Mouse (Mus musculus): ENCODE data around the gene BC028528.
A peak's percentile ranks its signal among the peaks of the same experiment; 100 is the strongest.
"Not testable (repeated sequence)": the region's sequence is repeated elsewhere in the genome, so short reads cannot be mapped to it uniquely, and the experiment has no call there.

BC028528 gene

GRCm38 (mm10) chr3:95891211-95892065, at the start of gene BC028528:
BC028528 (minus strand) TSS chr3:95892005.
- peak; percentile 72 for DNase-seq (ENCODE audit: low spot score)

GRCm38 (mm10) chr3:95938835-95939234, 47.0 kb upstream of the BC028528 start:
- DNase-seq (ENCODE audit: low spot score) = no peak

- DNase-seq (ENCODE audit: low spot score) = no peak
Measured at GRCm38 (mm10) chr3:95938217-95938616, 46.4 kb upstream of the BC028528 start.

- no peak for DNase-seq (ENCODE audit: low spot score)
Measured at GRCm38 (mm10) chr3:95934448-95934847, 42.6 kb upstream of the BC028528 start.

GRCm38 (mm10) chr3:95933111-95933750, 41.4 kb upstream of the BC028528 start:
- peak; percentile 48 for DNase-seq (ENCODE audit: low spot score)

GRCm38 (mm10) chr3:95932566-95932965, 40.8 kb upstream of the BC028528 start:
- DNase-seq (ENCODE audit: low spot score) = no peak

GRCm38 (mm10) chr3:95932157-95932556, 40.4 kb upstream of the BC028528 start:
- DNase-seq (ENCODE audit: low spot score) = no peak

- DNase-seq (ENCODE audit: low spot score) = no peak
Measured at GRCm38 (mm10) chr3:95931471-95931870, 39.7 kb upstream of the BC028528 start.

- no peak for DNase-seq (ENCODE audit: low spot score)
Measured at GRCm38 (mm10) chr3:95930471-95930789, 38.6 kb upstream of the BC028528 start.

GRCm38 (mm10) chr3:95929581-95930470, 38.0 kb upstream of the BC028528 start:
- DNase-seq (ENCODE audit: low spot score) = peak; percentile 26

- DNase-seq (ENCODE audit: low spot score) = peak; percentile 98
Measured at GRCm38 (mm10) chr3:95928658-95929503, 37.1 kb upstream of the BC028528 start, which contains the start of gene Anp32e. Anp32e (plus strand) TSS chr3:95929246.

- no peak for DNase-seq (ENCODE audit: low spot score)
Measured at GRCm38 (mm10) chr3:95928261-95928657, 36.5 kb upstream of the BC028528 start.

GRCm38 (mm10) chr3:95925087-95925486, 33.3 kb upstream of the BC028528 start:
- no peak for DNase-seq (ENCODE audit: low spot score)

GRCm38 (mm10) chr3:95924185-95924584, 32.4 kb upstream of the BC028528 start:
- DNase-seq (ENCODE audit: low spot score) = no peak

- DNase-seq (ENCODE audit: low spot score) = not testable (repeated sequence)
Measured at GRCm38 (mm10) chr3:95923429-95923828, 31.6 kb upstream of the BC028528 start.

GRCm38 (mm10) chr3:95920532-95920931, 28.7 kb upstream of the BC028528 start:
- not testable (repeated sequence) for DNase-seq (ENCODE audit: low spot score)

GRCm38 (mm10) chr3:95916760-95917159, 25.0 kb upstream of the BC028528 start:
- no peak for DNase-seq (ENCODE audit: low spot score)

GRCm38 (mm10) chr3:95914706-95915105, 22.9 kb upstream of the BC028528 start:
- DNase-seq (ENCODE audit: low spot score) = no peak

GRCm38 (mm10) chr3:95907613-95908012, 15.8 kb upstream of the BC028528 start:
- no peak for DNase-seq (ENCODE audit: low spot score)

GRCm38 (mm10) chr3:95906860-95907259, 15.1 kb upstream of the BC028528 start:
- DNase-seq (ENCODE audit: low spot score) = peak; percentile 48

- peak; percentile 80 for DNase-seq (ENCODE audit: low spot score)
Measured at GRCm38 (mm10) chr3:95905940-95906492, 14.2 kb upstream of the BC028528 start.
